Mouse (Mus musculus) large intestine, adult 2 months (tissue): ENCODE measurements at regions not wholly inside any gene's neighbourhood (a gene's known extent, or its start where the extent isn't known, plus 50 kb on each side); places are given as distances from the start of the nearest gene placed in this dataset.

Experiments
- DNase-seq: peaks from one replicate; pipeline ENCODE4 v3.0.0-alpha.2; 2012; ENCODE audit warnings: low read depth, low spot score
- WGBS: fragments of 180-500 bp; shearing (Covaris S2); methylation state at CpG from one replicate; pipeline ENCODE4 v1.1.7; 2018; 5-methylcytosine and 5-hydroxymethylcytosine counted together

- WGBS: 70% methylated on average over 6 of the region's 6 CpGs
- no peak for DNase-seq
These were observed 127.1 kb upstream of the Twist2 start for GRCm38 (mm10) chr1:91674082-91674655.

- WGBS: 79% methylated on average over 3 of the region's 3 CpGs
- no peak for DNase-seq
These were observed 124.2 kb upstream of the Twist2 start for GRCm38 (mm10) chr1:91677062-91677461.

- WGBS: 19% methylated on average over 4 of the region's 4 CpGs
- no peak for DNase-seq
These were observed 122.5 kb upstream of the Twist2 start for GRCm38 (mm10) chr1:91678789-91679188.

- 85% methylated on average over 9 of the region's 9 CpGs for WGBS
- no peak for DNase-seq
These were observed 116.2 kb upstream of the Twist2 start for GRCm38 (mm10) chr1:91685031-91685430.

GRCm38 (mm10) chr1:91685789-91686188, 115.5 kb upstream of the Twist2 start:
- DNase-seq: no peak
- 77% methylated on average over 6 of the region's 6 CpGs for WGBS

- WGBS: 81% methylated on average over 1 of the region's 1 CpGs
- no peak for DNase-seq
These were observed 109.7 kb upstream of the Twist2 start for GRCm38 (mm10) chr1:91691601-91692000.

GRCm38 (mm10) chr1:91692709-91693460, 108.4 kb upstream of the Twist2 start:
- DNase-seq: no peak
- WGBS: 58% methylated on average over 9 of the region's 9 CpGs

GRCm38 (mm10) chr1:91697053-91697452, 104.2 kb upstream of the Twist2 start:
- 56% methylated on average over 8 of the region's 8 CpGs for WGBS
- no peak for DNase-seq

- 83% methylated on average over 12 of the region's 12 CpGs for WGBS
- no peak for DNase-seq
These were observed 99.8 kb upstream of the Twist2 start for GRCm38 (mm10) chr1:91701475-91701874.

GRCm38 (mm10) chr1:91702021-91702420, 99.2 kb upstream of the Twist2 start:
- DNase-seq: no peak
- WGBS: 88% methylated on average over 6 of the region's 6 CpGs

GRCm38 (mm10) chr1:91702737-91703136, 98.5 kb upstream of the Twist2 start:
- no peak for DNase-seq

- WGBS: 73% methylated on average over 9 of the region's 9 CpGs
- no peak for DNase-seq
These were observed 95.8 kb upstream of the Twist2 start for GRCm38 (mm10) chr1:91705451-91705850.

- 17% methylated on average over 7 of the region's 7 CpGs for WGBS
- peak; percentile 74 for DNase-seq
These were observed 92.6 kb upstream of the Twist2 start for GRCm38 (mm10) chr1:91708550-91709243.

GRCm38 (mm10) chr1:91709244-91709600, 92.0 kb upstream of the Twist2 start:
- no peak for DNase-seq
- WGBS: 68% methylated on average over 1 of the region's 1 CpGs

- DNase-seq: no peak
- WGBS: 90% methylated on average over 11 of the region's 11 CpGs
These were observed 88.1 kb upstream of the Twist2 start for GRCm38 (mm10) chr1:91713131-91713530.

GRCm38 (mm10) chr1:91714266-91714665, 87.0 kb upstream of the Twist2 start:
- WGBS: 72% methylated on average over 6 of the region's 6 CpGs
- DNase-seq: no peak

- DNase-seq: no peak
- WGBS: 65% methylated on average over 7 of the region's 7 CpGs
These were observed 85.9 kb upstream of the Twist2 start for GRCm38 (mm10) chr1:91715341-91715740.

- WGBS: 75% methylated on average over 2 of the region's 2 CpGs
These were observed 85.5 kb upstream of the Twist2 start for GRCm38 (mm10) chr1:91715791-91716190.

GRCm38 (mm10) chr1:91716836-91717235, 84.4 kb upstream of the Twist2 start:
- no peak for DNase-seq
- WGBS: 92% methylated on average over 2 of the region's 2 CpGs

More at GRCm38 (mm10) chr1:91715791-91716190, 85.5 kb upstream of the Twist2 start:
- DNase-seq: no peak

- DNase-seq: no peak
- WGBS: 79% methylated on average over 8 of the region's 8 CpGs
These were observed 83.3 kb upstream of the Twist2 start for GRCm38 (mm10) chr1:91717961-91718360.

- WGBS: 72% methylated on average over 11 of the region's 11 CpGs
- DNase-seq: no peak
These were observed 72.0 kb upstream of the Twist2 start for GRCm38 (mm10) chr1:91729246-91729645.
